Mouse (Mus musculus) myocyte (in vitro differentiated cells): Measurements from ENCODE around the gene Ppp1r14b.

ENCODE experiments used
- CEBPB ChIP-seq: IDR thresholded peaks from 2 replicates; pipeline ENCODE4 v1.6.1; 2011; ENCODE audit warnings: mild to moderate bottlenecking, moderate library complexity; ENCODE audit not compliant: poor library complexity, insufficient read depth, severe bottlenecking
- E2F4 ChIP-seq: IDR thresholded peaks from one replicate; pipeline ENCODE4 v1.6.1; 2011; ENCODE audit warnings: mild to moderate bottlenecking, control low read depth, moderate library complexity; ENCODE audit not compliant: insufficient read depth
- MAX ChIP-seq: IDR thresholded peaks from one replicate; pipeline ENCODE4 v1.6.1; 2011; ENCODE audit warnings: low read depth, mild to moderate bottlenecking, control low read depth
- MYOG ChIP-seq, 3 experiments: IDR thresholded peaks; one replicate each; pipeline ENCODE4 v1.6.1; 2011; ENCODE audit warnings: control low read depth in 2 of 3, low read depth in 2 of 3, mild to moderate bottlenecking in 2 of 3; ENCODE audit not compliant: insufficient read length in 2 of 3, control insufficient read depth in 1 of 3, insufficient read depth in 1 of 3
- POLR2A ChIP-seq: IDR thresholded peaks from one replicate; pipeline ENCODE4 v1.6.1; 2011; ENCODE audit warnings: low read depth, mild to moderate bottlenecking, control low read depth, moderate library complexity; ENCODE audit not compliant: insufficient read length
- REST ChIP-seq: IDR thresholded peaks from one replicate; pipeline ENCODE4 v1.6.1; 2011; ENCODE audit warnings: mild to moderate bottlenecking, control low read depth, moderate library complexity; ENCODE audit not compliant: insufficient read depth, insufficient read length
- TCF12 ChIP-seq: IDR thresholded peaks from one replicate; pipeline ENCODE4 v1.6.1; 2011; ENCODE audit warnings: mild to moderate bottlenecking, control low read depth; ENCODE audit not compliant: poor library complexity, insufficient read depth, severe bottlenecking
- USF1 ChIP-seq: IDR thresholded peaks from one replicate; pipeline ENCODE4 v1.6.1; 2011; ENCODE audit warnings: low read depth, mild to moderate bottlenecking, control low read depth, moderate library complexity

GRCm38 (mm10) chr19:6983621-6984020 is 8.9 kb downstream of the Ppp1r14b start:
- no peak for TF ChIP-seq POLR2A
- no peak for TF ChIP-seq MYOG (IDR thresholded peaks at IDR 0.05; ENCODE audit: control insufficient read depth in 1 of 3, insufficient read depth in 1 of 3, insufficient read length in 2 of 3, low read depth in 2 of 3)
- TF ChIP-seq TCF12 = no peak
- no peak for TF ChIP-seq E2F4
- no peak for TF ChIP-seq USF1
- no peak for TF ChIP-seq CEBPB
- no peak for TF ChIP-seq REST
- no peak for TF ChIP-seq MAX
